Mouse (Mus musculus) hindbrain, embryonic 15.5 days (tissue): ENCODE data around the gene Nav1. TPM values are rescaled to one million over a fixed set of nuclear protein-coding genes. Genes with fewer than 3 reads are reported as not detected.

Experiments
- ATAC-seq: fragments of 200-750 bp; cut with Nextera tagmentation; 2 replicates; pipeline ENCODE4 v1.8.0; 2017; ENCODE audit warnings: low read depth, moderate number of reproducible peaks, moderate TSS enrichment; ENCODE audit not compliant: low FRiP score
- H3K27ac ChIP-seq: fragments of 300-500 bp; sonication (generic); replicated peaks from 2 replicates; pipeline ENCODE4 v1.5.1; 2015; ENCODE audit warnings: mild to moderate bottlenecking, inconsistent platforms
- H3K27me3 ChIP-seq: fragments of 300-500 bp; sonication (generic); 2 replicates; pipeline ENCODE4 v1.6.1; 2015; ENCODE audit warnings: control low read depth, inconsistent platforms
- H3K36me3 ChIP-seq: fragments of 300-500 bp; sonication (generic); 2 replicates; pipeline ENCODE4 v1.6.1; 2015; ENCODE audit warnings: control low read depth, inconsistent platforms
- H3K4me1 ChIP-seq: fragments of 300-500 bp; sonication (generic); replicated peaks from 2 replicates; pipeline ENCODE4 v1.6.1; 2015; ENCODE audit warnings: control low read depth, inconsistent platforms
- H3K4me2 ChIP-seq: fragments of 300-500 bp; sonication (generic); 2 replicates; pipeline ENCODE4 v1.6.1; 2015; ENCODE audit warnings: moderate library complexity, mild to moderate bottlenecking, inconsistent platforms
- H3K4me3 ChIP-seq: fragments of 300-500 bp; sonication (generic); 2 replicates; pipeline ENCODE4 v1.5.1; 2015; ENCODE audit warnings: mild to moderate bottlenecking, inconsistent platforms
- H3K9ac ChIP-seq: fragments of 300-500 bp; sonication (generic); 2 replicates; pipeline ENCODE4 v1.6.1; 2015; ENCODE audit warnings: inconsistent platforms
- H3K9me3 ChIP-seq: fragments of 300-500 bp; sonication (generic); 2 replicates; pipeline ENCODE4 v1.6.1; 2016; ENCODE audit warnings: control low read depth, inconsistent platforms
- whole genome bisulfite sequencing: fragments of 180-500 bp; shearing (Covaris S2); methylation state at CpG from one replicate; pipeline ENCODE4 v1.1.7; 2015; 5-methylcytosine and 5-hydroxymethylcytosine counted together
- polyA plus RNA-seq: library from polyadenylated mRNA; unstranded; fragments of >200 nt; fragmentation: Nextera tagmentation; extraction: Ambion mirVana; gene quantifications from 2 replicates; pipeline ENCODE4 v1.2.1, GENCODE M21; 2015

Nav1 gene
- polyA plus RNA-seq, 1 experiment from 2014 or later: 51.3 TPM

DNA sequence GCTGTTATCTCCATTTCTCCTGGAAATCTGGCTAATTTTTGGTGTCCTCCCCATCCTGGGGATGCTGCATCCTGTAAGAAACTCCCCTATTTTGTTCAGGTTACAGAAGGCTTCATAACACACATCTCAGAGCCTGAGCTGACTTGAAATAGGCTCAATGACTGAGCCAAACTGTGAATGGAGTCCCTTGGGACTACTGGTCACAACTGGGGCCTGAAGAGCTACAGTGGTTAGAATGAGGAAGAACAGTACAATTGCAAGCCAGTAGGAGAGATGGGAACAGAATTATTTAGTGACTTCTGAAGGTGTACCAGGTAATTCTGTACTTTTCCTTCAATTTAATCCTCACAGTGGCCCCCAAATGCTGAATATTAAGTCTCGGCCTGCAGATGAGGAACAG, 31.7 kb downstream of the Nav1 start:
- no peaks in the 10 kb centered on the region for H3K36me3 ChIP-seq
- ATAC-seq: no peak
- H3K9ac ChIP-seq: no peak overlapping the region
- H3K27ac ChIP-seq: no peak overlapping the region
- peaks cover 68% of the 10 kb centered on the region for H3K4me1 ChIP-seq
- WGBS: 94% methylated on average over 1 of the region's 1 CpGs
- no peaks in the 10 kb centered on the region for H3K27me3 ChIP-seq
- no peak overlapping the region for H3K4me2 ChIP-seq
- H3K4me3 ChIP-seq: no peak overlapping the region
- H3K9me3 ChIP-seq: no peaks in the 10 kb centered on the region

GRCm38 (mm10) chr1:135574451-135575208, 32.5 kb downstream of the Nav1 start:
- Histone ChIP-seq H3K4me3 (no peak overlapping the region), H3K27ac (no peak overlapping the region), H3K27me3 (no peaks in the 10 kb centered on the region), H3K9ac (no peak overlapping the region), H3K4me2 (no peak overlapping the region), H3K4me1 (peaks cover 61% of the 10 kb centered on the region), H3K9me3 (no peaks in the 10 kb centered on the region), H3K36me3 (no peaks in the 10 kb centered on the region)
- WGBS: 82% methylated on average over 4 of the region's 4 CpGs
- no peak for ATAC-seq

DNA sequence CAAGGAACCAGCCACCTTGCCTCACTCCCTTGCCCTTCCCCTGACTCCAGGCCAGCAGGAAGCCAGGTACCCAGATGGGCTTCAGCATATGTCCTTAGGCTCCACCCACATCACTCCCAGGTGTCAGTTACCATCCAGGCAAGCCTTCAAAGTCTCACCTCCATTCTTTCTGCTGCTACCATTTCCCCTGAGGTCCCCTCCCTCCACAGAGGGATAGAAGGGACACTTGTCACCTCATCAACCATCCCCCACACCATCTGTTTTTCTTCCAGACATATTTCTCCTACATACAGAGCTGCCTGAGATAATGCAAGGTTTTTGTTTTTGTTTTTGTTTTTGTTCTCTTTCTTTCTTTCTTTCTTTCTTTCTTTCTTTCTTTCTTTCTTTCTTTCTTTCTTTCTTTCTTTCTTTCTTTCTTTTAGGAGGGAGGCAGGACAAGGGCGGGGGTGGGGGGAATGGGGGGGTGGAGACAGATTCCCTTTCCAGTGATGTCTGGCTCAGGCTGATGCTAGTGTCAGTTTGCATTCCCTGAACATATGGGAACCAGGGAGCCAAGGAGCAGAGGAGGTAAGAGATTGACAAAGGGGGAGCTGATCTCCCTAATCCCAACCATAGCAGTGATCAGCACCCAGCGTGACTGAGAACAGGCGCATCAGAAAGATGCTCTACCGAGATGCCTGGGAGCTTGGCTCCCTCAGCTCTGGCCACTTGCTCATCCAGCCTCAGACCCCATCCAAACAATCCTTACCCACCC, 34.8 kb downstream of the Nav1 start:
- WGBS: 32% methylated on average over 4 of the region's 4 CpGs

DNA sequence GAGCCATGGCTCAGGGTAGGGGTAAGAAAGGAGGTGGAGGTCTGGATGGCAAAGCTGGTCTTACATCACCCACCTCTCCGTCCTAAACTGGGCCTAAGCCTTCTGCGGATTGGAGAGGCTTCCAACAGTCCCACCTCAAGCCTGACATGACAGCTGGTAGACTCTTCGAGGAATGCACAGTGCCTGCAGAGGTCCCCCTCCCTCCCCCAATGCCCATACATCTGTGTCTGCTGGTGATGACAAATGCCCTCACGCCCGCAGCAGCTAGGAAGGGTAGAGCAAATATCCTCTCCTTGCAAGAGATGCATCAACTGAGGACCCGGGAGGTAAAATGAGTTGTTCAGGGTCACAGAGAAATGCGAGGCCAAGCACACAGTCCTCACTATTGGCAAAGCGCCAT, 39.0 kb downstream of the Nav1 start:
- no peaks in the 10 kb centered on the region for H3K36me3 ChIP-seq
- no peaks in the 10 kb centered on the region for H3K9me3 ChIP-seq
- ATAC-seq: no peak
- no peak overlapping the region for H3K4me3 ChIP-seq
- WGBS: 67% methylated on average over 8 of the region's 8 CpGs
- H3K27me3 ChIP-seq: no peaks in the 10 kb centered on the region
- H3K4me1 ChIP-seq: peaks cover 37% of the 10 kb centered on the region
- no peak overlapping the region for H3K9ac ChIP-seq
- no peak overlapping the region for H3K27ac ChIP-seq
- no peak overlapping the region for H3K4me2 ChIP-seq

More for the DNA sequence above, 34.8 kb downstream of the Nav1 start:
- Histone ChIP-seq H3K4me3 (no peak overlapping the region), H3K27ac (peak overlapping the region; percentile 35; the same call in 1 of the 2 replicates), H3K27me3 (no peaks in the 10 kb centered on the region), H3K4me1 (peaks cover 38% of the 10 kb centered on the region), H3K36me3 (no peaks in the 10 kb centered on the region), H3K9ac (no peak overlapping the region), H3K4me2 (no peak overlapping the region), H3K9me3 (no peaks in the 10 kb centered on the region)
- ATAC-seq: no peak

- ATAC-seq: no peak
- Histone ChIP-seq H3K4me1 (peaks cover 44% of the 10 kb centered on the region), H3K4me2 (no peak overlapping the region), H3K9ac (no peak overlapping the region), H3K4me3 (no peak overlapping the region), H3K36me3 (no peaks in the 10 kb centered on the region), H3K27ac (no peak overlapping the region), H3K27me3 (no peaks in the 10 kb centered on the region), H3K9me3 (no peaks in the 10 kb centered on the region)
- WGBS: 77% methylated on average over 7 of the region's 7 CpGs
Observed at GRCm38 (mm10) chr1:135566611-135567010, 40.5 kb downstream of the Nav1 start.

- Histone ChIP-seq H3K27ac (peak overlapping the region; percentile 80), H3K4me2 (no peak overlapping the region), H3K9ac (no peak overlapping the region), H3K36me3 (no peaks in the 10 kb centered on the region), H3K4me1 (peaks cover 53% of the 10 kb centered on the region), H3K27me3 (no peaks in the 10 kb centered on the region), H3K4me3 (no peak overlapping the region), H3K9me3 (no peaks in the 10 kb centered on the region)
- ATAC-seq: no peak
- WGBS: 47% methylated on average over 5 of the region's 5 CpGs
Observed at GRCm38 (mm10) chr1:135565775-135566174, 41.3 kb downstream of the Nav1 start.

DNA sequence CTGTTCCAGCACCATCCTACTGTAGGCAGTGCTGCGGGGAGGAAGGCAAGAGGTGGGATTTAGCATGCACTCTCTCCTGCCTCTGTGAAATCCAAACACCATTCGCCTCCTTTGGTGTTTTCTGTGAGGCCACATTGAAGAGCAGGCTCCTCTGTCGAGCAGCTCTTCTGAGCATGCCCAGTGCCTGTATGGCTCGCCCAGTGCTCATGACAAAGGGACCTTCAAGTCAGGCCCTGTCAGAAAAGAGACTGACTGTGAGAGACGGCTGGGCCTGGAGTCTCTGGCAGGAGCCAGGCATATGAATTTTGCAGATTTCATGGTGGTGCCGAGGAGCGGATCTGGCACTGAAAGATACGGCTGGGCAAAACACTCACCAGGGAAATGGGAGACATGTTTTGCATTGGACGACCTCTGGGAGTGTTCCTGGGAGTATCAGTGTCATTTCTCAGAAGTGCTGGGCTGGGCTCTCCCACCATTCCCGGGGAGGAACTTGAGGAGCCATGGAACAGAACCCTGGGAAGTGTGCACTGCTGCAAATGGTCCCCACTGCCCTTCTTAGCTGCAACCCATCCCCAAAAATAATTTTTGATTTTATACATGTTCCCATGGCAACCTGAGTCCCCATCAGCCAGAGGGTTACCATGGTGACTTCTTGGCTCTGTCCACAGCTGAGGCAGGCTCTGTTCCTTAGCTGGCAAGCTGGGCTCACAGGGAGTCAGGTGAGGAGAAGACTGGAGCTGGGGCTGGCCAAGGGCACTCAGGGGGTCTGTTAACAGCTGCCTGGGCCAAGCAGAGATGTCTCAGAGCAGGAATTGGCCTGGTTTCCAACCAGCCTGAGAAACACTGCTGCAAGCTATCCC, 42.2 kb downstream of the Nav1 start:
- Histone ChIP-seq H3K9ac (no peak overlapping the region; the same call in 1 of the 2 replicates), H3K27ac (peak overlapping the region; percentile 80), H3K36me3 (no peaks in the 10 kb centered on the region), H3K27me3 (no peaks in the 10 kb centered on the region), H3K4me2 (peak overlapping the region; percentile 9), H3K4me3 (no peak overlapping the region), H3K4me1 (peaks cover 62% of the 10 kb centered on the region), H3K9me3 (no peaks in the 10 kb centered on the region)
- ATAC-seq: peak; percentile 76
- 17% methylated on average over 10 of the region's 10 CpGs for WGBS

- ATAC-seq: peak; percentile 36; the same call in 1 of the 2 replicates
- WGBS: 35% methylated on average over 9 of the region's 9 CpGs
- H3K4me2 ChIP-seq: no peak overlapping the region
- H3K27me3 ChIP-seq: no peaks in the 10 kb centered on the region
- H3K4me1 ChIP-seq: peaks cover 67% of the 10 kb centered on the region
- H3K9ac ChIP-seq: no peak overlapping the region
- H3K27ac ChIP-seq: peak overlapping the region; percentile 80
- no peak overlapping the region for H3K4me3 ChIP-seq
- no peaks in the 10 kb centered on the region for H3K9me3 ChIP-seq
- H3K36me3 ChIP-seq: no peaks in the 10 kb centered on the region
Observed at GRCm38 (mm10) chr1:135563781-135564414, 43.2 kb downstream of the Nav1 start.

DNA sequence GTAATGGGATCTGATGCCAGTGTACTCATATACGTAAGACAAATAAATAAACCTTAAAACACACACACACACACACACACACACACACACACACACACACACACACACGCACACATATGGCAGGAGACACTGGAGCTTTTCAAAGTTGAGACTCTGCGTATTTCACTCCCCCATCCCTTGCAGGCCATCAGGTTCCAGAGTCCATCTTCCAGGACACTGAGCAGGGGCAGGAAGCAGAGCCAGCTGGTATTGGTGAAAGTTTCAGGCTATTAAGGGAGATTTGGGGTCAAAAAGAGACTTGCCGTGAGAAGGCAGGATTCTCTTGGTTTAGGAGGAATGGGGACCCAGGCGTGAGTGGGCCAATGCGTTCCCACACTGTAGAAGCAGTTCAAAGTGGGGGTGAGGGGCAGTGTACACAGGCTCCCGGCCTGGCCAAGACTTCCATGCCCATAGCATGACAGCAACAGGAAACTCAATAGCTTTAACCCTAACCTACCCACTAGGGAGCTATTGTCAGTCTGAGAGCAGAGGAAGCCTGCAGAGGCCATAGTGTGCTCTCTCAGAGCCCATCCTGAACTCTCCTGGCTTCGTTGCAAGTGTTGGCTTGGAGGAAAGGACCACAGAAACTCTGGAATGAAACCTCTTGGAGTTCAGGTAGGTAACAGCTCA, 44.0 kb downstream of the Nav1 start:
- Histone ChIP-seq H3K27me3 (no peaks in the 10 kb centered on the region), H3K4me3 (no peak overlapping the region), H3K9ac (no peak overlapping the region), H3K9me3 (no peaks in the 10 kb centered on the region), H3K36me3 (no peaks in the 10 kb centered on the region), H3K4me2 (no peak overlapping the region), H3K27ac (peak overlapping the region; percentile 80), H3K4me1 (peaks cover 73% of the 10 kb centered on the region)
- 65% methylated on average over 8 of the region's 8 CpGs for WGBS
- ATAC-seq: no peak

DNA sequence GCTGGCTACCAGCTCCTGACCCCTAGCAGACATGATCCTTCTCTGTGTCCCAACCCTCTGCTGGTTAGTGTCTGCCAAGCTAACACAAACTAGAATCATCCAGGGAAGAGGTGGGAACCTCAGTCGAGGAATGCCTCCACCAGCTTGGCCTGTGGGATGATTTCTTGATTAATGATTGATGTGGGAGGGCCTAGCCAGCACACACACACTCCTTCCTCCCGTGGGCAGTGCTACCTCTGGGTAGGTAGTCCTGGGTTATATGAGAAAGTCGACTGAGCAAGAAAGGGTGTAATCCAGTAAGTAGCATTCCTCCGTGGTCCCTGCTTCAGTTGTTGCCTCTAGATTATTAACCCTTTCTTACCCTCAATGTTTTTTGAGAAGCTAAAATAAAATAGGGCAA, 45.0 kb downstream of the Nav1 start:
- Histone ChIP-seq H3K9me3 (no peaks in the 10 kb centered on the region), H3K36me3 (no peaks in the 10 kb centered on the region), H3K27me3 (no peaks in the 10 kb centered on the region), H3K4me1 (peaks cover 80% of the 10 kb centered on the region), H3K27ac (no peak overlapping the region), H3K4me3 (no peak overlapping the region), H3K4me2 (no peak overlapping the region), H3K9ac (no peak overlapping the region)
- WGBS: 14% methylated on average over 4 of the region's 4 CpGs
- ATAC-seq: no peak

DNA sequence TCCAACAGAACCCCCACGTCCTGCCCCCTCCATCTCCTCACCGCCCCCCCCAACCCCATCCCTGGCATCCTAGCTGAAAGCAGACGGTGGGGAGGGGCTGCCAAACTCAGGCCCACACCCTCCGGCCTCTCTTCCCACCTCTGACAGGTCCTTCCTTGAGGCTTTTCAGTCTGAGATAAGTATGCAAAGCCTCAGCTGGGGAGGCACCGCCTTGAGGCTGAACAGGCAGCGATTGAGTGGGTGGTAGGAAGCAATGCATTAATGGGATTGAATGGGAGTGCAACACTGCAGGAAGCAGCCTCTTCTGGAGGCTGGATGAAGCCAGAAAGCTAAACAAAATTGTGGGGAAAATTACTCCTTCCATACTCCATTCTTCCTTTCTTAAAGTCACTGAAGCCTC, 45.8 kb downstream of the Nav1 start:
- Histone ChIP-seq H3K9me3 (no peaks in the 10 kb centered on the region), H3K27me3 (no peaks in the 10 kb centered on the region), H3K4me2 (no peak overlapping the region), H3K36me3 (no peaks in the 10 kb centered on the region), H3K27ac (0 out of 2 replicates have a peak overlapping the region, but pooled peaks have one; percentile 32), H3K4me1 (peaks cover 89% of the 10 kb centered on the region), H3K9ac (no peak overlapping the region), H3K4me3 (no peak overlapping the region)
- ATAC-seq: no peak
- 35% methylated on average over 6 of the region's 6 CpGs for WGBS
